ENCODE assay signal across 19 mouse cellular contexts in the genomic region with DNA sequence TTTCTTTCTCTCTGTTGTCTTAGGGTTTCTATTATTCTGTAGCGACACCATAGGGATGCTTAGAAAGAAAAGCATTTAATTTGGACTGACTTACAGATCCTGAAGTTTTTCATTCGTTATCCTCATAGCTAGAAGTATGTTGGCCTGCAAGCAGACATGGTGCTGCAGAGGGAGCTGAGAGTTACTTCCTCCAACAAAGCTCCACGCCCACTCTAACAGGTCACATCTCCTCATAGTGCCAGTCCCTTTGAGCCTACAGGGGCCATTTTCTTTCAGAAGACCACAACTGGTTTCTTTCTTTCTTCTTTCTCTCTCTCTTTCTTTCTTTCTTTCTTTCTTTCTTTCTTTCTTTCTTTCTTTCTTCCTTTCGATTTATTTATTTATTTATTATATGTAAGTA.
"Had no signal": no experiment of that assay in that cellular context is flagged by ENCODE, and none has a peak within 500 bp of the region (broad histone marks: within the 10 kb centered on the region; RNA-seq: fewer than 3 reads in every experiment).

No protein-coding gene starts in this region.

- DNase-seq: lung, adult 18-20 months; lung, embryonic 14.5 days; lung, postnatal 10 days; lung, postnatal 4 days; midbrain, embryonic 14.5 days; retina, postnatal 1 day; right cerebral cortex, adult 18-20 months; right cerebral cortex, postnatal 25 days; right cerebral cortex, postnatal 4 days; spleen, adult 18-20 months; thymus, adult 18-20 months; thymus, postnatal 14 days; thymus, postnatal 36 days had no signal

- H3K4me3 ChIP-seq: midbrain, embryonic 10.5 days; midbrain, embryonic 12.5 days; myocyte; neural tube, embryonic 13.5 days; neural tube, embryonic 15.5 days had no signal

- H3K4me1 ChIP-seq: midbrain, embryonic 10.5 days; midbrain, embryonic 12.5 days; neural tube, embryonic 13.5 days; neural tube, embryonic 15.5 days had no signal

- ATAC-seq: midbrain, embryonic 16.5 days had no signal

- H3K27me3 ChIP-seq: neural tube, embryonic 13.5 days; neural tube, embryonic 15.5 days had no signal

- H3K27ac ChIP-seq: midbrain, embryonic 10.5 days; midbrain, embryonic 12.5 days; neural tube, embryonic 13.5 days; neural tube, embryonic 15.5 days had no signal

- H3K36me3 ChIP-seq: midbrain, embryonic 10.5 days; midbrain, embryonic 12.5 days; neural tube, embryonic 13.5 days; neural tube, embryonic 15.5 days had no signal
